Mouse (Mus musculus) forebrain, embryonic 16.5 days (tissue): ENCODE measurements around the gene Vmn2r56. TPM values are rescaled to one million over a fixed set of nuclear protein-coding genes. Genes with fewer than 3 reads are reported as not detected.

Experiments
- polyA plus RNA-seq: library from polyadenylated mRNA; unstranded; fragments of >200 nt; fragmentation: Nextera tagmentation; extraction: Ambion mirVana; gene quantifications from 2 replicates; pipeline ENCODE4 v1.2.1, GENCODE M21; 2015

Gene Vmn2r56
- polyA plus RNA-seq, 1 experiment from 2014 or later = not detected

Other genes starting within 250 kb of the Vmn2r56 start
- gene 2900092C05Rik, start 222.5 kb downstream of the Vmn2r56 start, polyA plus RNA-seq = not detected in 2 replicates
- gene Vmn2r53, start 126.2 kb downstream of the Vmn2r56 start, polyA plus RNA-seq = 0.01 TPM in 1 of 2 replicates, not detected in the other
- gene Vmn2r54, start 94.7 kb downstream of the Vmn2r56 start, polyA plus RNA-seq = not detected in 2 replicates
- gene Vmn2r55, start 50.0 kb downstream of the Vmn2r56 start, polyA plus RNA-seq = not detected in 2 replicates
- gene Zscan18, start 68.6 kb upstream of the Vmn2r56 start, polyA plus RNA-seq = 27.9 and 30.9 TPM in 2 replicates
- gene Zfp329, start 83.9 kb upstream of the Vmn2r56 start, polyA plus RNA-seq = 27.5 and 32.1 TPM in 2 replicates
- 42.0 and 43.0 TPM in 2 replicates for gene Zfp110, start 99.8 kb upstream of the Vmn2r56 start, polyA plus RNA-seq
- gene Zfp128, start 146.2 kb upstream of the Vmn2r56 start, polyA plus RNA-seq = 9.0 and 10.2 TPM in 2 replicates
- 13.8 and 15.0 TPM in 2 replicates for gene Zscan22, start 162.8 kb upstream of the Vmn2r56 start, polyA plus RNA-seq
- 660 and 678 TPM in 2 replicates for gene Rps5, start 187.3 kb upstream of the Vmn2r56 start, polyA plus RNA-seq
- 0.65 and 0.67 TPM in 2 replicates for gene Rnf225, start 192.4 kb upstream of the Vmn2r56 start, polyA plus RNA-seq
- 16.8 and 17.4 TPM in 2 replicates for gene Zfp324, start 230.8 kb upstream of the Vmn2r56 start, polyA plus RNA-seq
- 11.8 and 13.0 TPM in 2 replicates for gene Zfp446, start 242.8 kb upstream of the Vmn2r56 start, polyA plus RNA-seq